Mouse (Mus musculus): ENCODE data around the gene Angel1.
A peak's percentile ranks its signal among the peaks of the same experiment; 100 is the strongest.

Gene Angel1

GRCm38 (mm10) chr12:86679546-86679930 lies 46.7 kb downstream of the Angel1 start:
- DNase-seq (ENCODE audit: low read depth, low spot score) = no peak

- DNase-seq (ENCODE audit: low read depth, low spot score) = peak; percentile 37
Measured at GRCm38 (mm10) chr12:86678591-86679545, 47.4 kb downstream of the Angel1 start, which contains the start of gene Vash1. Vash1 (plus strand) TSS chr12:86678700.

- DNase-seq (ENCODE audit: low read depth, low spot score) = no peak
Measured at GRCm38 (mm10) chr12:86672507-86672906, 53.8 kb downstream of the Angel1 start.

- no peak for DNase-seq (ENCODE audit: low read depth, low spot score)
Measured at GRCm38 (mm10) chr12:86672105-86672504, 54.2 kb downstream of the Angel1 start.

GRCm38 (mm10) chr12:86668404-86668803 lies 57.9 kb downstream of the Angel1 start:
- DNase-seq (ENCODE audit: low read depth, low spot score) = no peak

- no peak for DNase-seq (ENCODE audit: low read depth, low spot score)
Measured at GRCm38 (mm10) chr12:86665656-86666055, 60.6 kb downstream of the Angel1 start.

- no peak for DNase-seq (ENCODE audit: low read depth, low spot score)
Measured at GRCm38 (mm10) chr12:86660466-86660865, 65.8 kb downstream of the Angel1 start.

GRCm38 (mm10) chr12:86659447-86659968 lies 66.8 kb downstream of the Angel1 start:
- no peak for DNase-seq (ENCODE audit: low read depth, low spot score)

- no peak for DNase-seq (ENCODE audit: low read depth, low spot score)
Measured at GRCm38 (mm10) chr12:86652570-86653041, 73.7 kb downstream of the Angel1 start.

- DNase-seq (ENCODE audit: low read depth, low spot score) = no peak
Measured at GRCm38 (mm10) chr12:86651301-86651860, 74.9 kb downstream of the Angel1 start.
